Mouse (Mus musculus) liver, embryonic 14.5 days (tissue): Measurements from ENCODE around the gene Gnaq. TPM values are rescaled to one million over a fixed set of nuclear protein-coding genes. Genes with fewer than 3 reads are reported as not detected.

ENCODE experiments used
- ATAC-seq: fragments of 200-750 bp; cut with Nextera tagmentation; 2 replicates; pipeline ENCODE4 v1.8.0; 2017; ENCODE audit warnings: moderate number of reproducible peaks, mild to moderate bottlenecking, moderate library complexity; ENCODE audit not compliant: insufficient read depth
- DNase-seq, 3 experiments: peaks; one replicate each; pipeline ENCODE4 v3.0.0-alpha.2; 2012 to 2013; ENCODE audit warnings: low read depth in 3 of 3, low spot score in 3 of 3
- H3K27ac ChIP-seq: fragments of 300-500 bp; sonication (generic); 2 replicates; pipeline ENCODE4 v1.5.1; 2014; ENCODE audit warnings: moderate library complexity, mild to moderate bottlenecking, control low read depth, inconsistent platforms
- H3K27me3 ChIP-seq: fragments of 300-500 bp; sonication (generic); 2 replicates; pipeline ENCODE4 v1.6.1; 2014; ENCODE audit warnings: mild to moderate bottlenecking, low read length, moderate library complexity; ENCODE audit not compliant: control insufficient read depth, insufficient read depth
- H3K36me3 ChIP-seq: fragments of 300-500 bp; sonication (generic); replicated peaks from 2 replicates; pipeline ENCODE4 v1.6.1; 2014; ENCODE audit warnings: low read depth; ENCODE audit not compliant: control insufficient read depth, insufficient read depth
- H3K4me1 ChIP-seq, 2 experiments: fragments of 200-500 bp in 1 of 2; fragments of 300-500 bp in 1 of 2; sonication (generic) in 1 of 2; replicated peaks; 2 replicates each; pipeline ENCODE4 v1.6.1; 2012 to 2014; ENCODE audit warnings: antibody characterized with exemption in 1 of 2, inconsistent platforms in 1 of 2, low read length in 1 of 2; ENCODE audit not compliant: control insufficient read depth in 2 of 2, insufficient read depth in 2 of 2
- H3K4me2 ChIP-seq: fragments of 300-500 bp; sonication (generic); 2 replicates; pipeline ENCODE4 v1.6.1; 2014; ENCODE audit warnings: low read depth, mild to moderate bottlenecking, control low read depth, moderate library complexity
- H3K4me3 ChIP-seq, 2 experiments: fragments of 200-500 bp in 1 of 2; fragments of 300-500 bp in 1 of 2; sonication (generic) in 1 of 2; 2 replicates each; pipeline ENCODE4 v1.5.1; 2012 to 2014; ENCODE audit warnings: low read depth in 2 of 2, low read length in 2 of 2, mild to moderate bottlenecking in 2 of 2, control low read depth in 1 of 2, inconsistent platforms in 1 of 2, moderate library complexity in 1 of 2; ENCODE audit not compliant: insufficient read depth in 1 of 2
- H3K9ac ChIP-seq: fragments of 300-500 bp; sonication (generic); replicated peaks from 2 replicates; pipeline ENCODE4 v1.6.1; 2014; ENCODE audit warnings: mild to moderate bottlenecking, control low read depth, moderate library complexity
- H3K9me3 ChIP-seq: fragments of 300-500 bp; sonication (generic); 2 replicates; pipeline ENCODE4 v1.6.1; 2016; ENCODE audit warnings: low read length, mixed read lengths; ENCODE audit not compliant: control insufficient read depth
- CTCF ChIP-seq: IDR thresholded peaks from 2 replicates; pipeline ENCODE4 v1.5.1; 2016; ENCODE audit warnings: antibody characterized with exemption, low read depth, control low read depth
- EP300 ChIP-seq: IDR thresholded peaks from 2 replicates; pipeline ENCODE4 v1.6.1; 2016; ENCODE audit warnings: antibody characterized with exemption, low read depth
- WGBS: fragments of 180-500 bp; shearing (Covaris S2); extraction: QIAGEN DNeasy Blood & Tissue Kit; methylation state at CpG from one replicate; pipeline ENCODE4 v1.1.7; 2014; ENCODE audit not compliant: insufficient replicate concordance; 5-methylcytosine and 5-hydroxymethylcytosine counted together
- polyA plus RNA-seq, 2 experiments: library from polyadenylated mRNA; depleted of rRNA in 1 of 2; stranded (reverse) in 1 of 2; unstranded in 1 of 2; fragments of >200 nt; fragmentation: Nextera tagmentation in 1 of 2; extraction: Ambion mirVana in 1 of 2; gene quantifications; 2 replicates each; pipeline versions ENCODE4 v1.2.1 to v1.2.3; 2012 to 2014

The Gnaq gene
- polyA plus RNA-seq, 2 experiments, result 1.7 to 2.7 TPM

GRCm38 (mm10) chr19:16231584-16231983, 99.0 kb downstream of the Gnaq start:
- no peak for ATAC-seq
- no peak overlapping the region for H3K9ac ChIP-seq
- no peaks in the 10 kb centered on the region for H3K9me3 ChIP-seq
- H3K27ac ChIP-seq, result no peak overlapping the region
- no peak overlapping the region for H3K4me2 ChIP-seq
- no peak for DNase-seq
- H3K4me3 ChIP-seq, result no peak overlapping the region
- H3K27me3 ChIP-seq, result no peaks in the 10 kb centered on the region
- no peaks in the 10 kb centered on the region for H3K4me1 ChIP-seq
- H3K36me3 ChIP-seq, result no peaks in the 10 kb centered on the region
- TF ChIP-seq CTCF, result no peak
- TF ChIP-seq EP300, result no peak
- WGBS, result 37% methylated on average over 1 of the region's 1 CpGs

GRCm38 (mm10) chr19:16235594-16235993, 103.0 kb downstream of the Gnaq start:
- Histone ChIP-seq H3K4me3 (no peak overlapping the region), H3K9me3 (no peaks in the 10 kb centered on the region), H3K36me3 (no peaks in the 10 kb centered on the region), H3K4me2 (no peak overlapping the region), H3K27me3 (no peaks in the 10 kb centered on the region), H3K4me1 (no peaks in the 10 kb centered on the region), H3K27ac (no peak overlapping the region), H3K9ac (no peak overlapping the region)
- 66% methylated on average over 8 of the region's 8 CpGs for WGBS
- ATAC-seq, result no peak
- TF ChIP-seq CTCF (no peak), EP300 (no peak)
- no peak for DNase-seq

GRCm38 (mm10) chr19:16237034-16237433, 104.4 kb downstream of the Gnaq start:
- Histone ChIP-seq H3K4me3 (no peak overlapping the region), H3K9me3 (no peaks in the 10 kb centered on the region), H3K4me2 (no peak overlapping the region), H3K9ac (no peak overlapping the region), H3K36me3 (no peaks in the 10 kb centered on the region), H3K27ac (no peak overlapping the region), H3K4me1 (0 out of 4 replicates have a peak, but pooled peaks cover 0 to 1% of the 10 kb centered on the region in 2 experiments), H3K27me3 (no peaks in the 10 kb centered on the region)
- ATAC-seq (no peak), DNase-seq (no peak)
- 48% methylated on average over 1 of the region's 1 CpGs for WGBS
- no peak for TF ChIP-seq CTCF
- TF ChIP-seq EP300, result no peak

- H3K9ac ChIP-seq, result no peak overlapping the region
- no peak overlapping the region for H3K4me2 ChIP-seq
- 0 out of 4 replicates have a peak, but pooled peaks cover 0 to 1% of the 10 kb centered on the region in 2 experiments for H3K4me1 ChIP-seq
- H3K9me3 ChIP-seq, result no peaks in the 10 kb centered on the region
- no peaks in the 10 kb centered on the region for H3K36me3 ChIP-seq
- no peak overlapping the region for H3K27ac ChIP-seq
- H3K4me3 ChIP-seq, result no peak overlapping the region
- H3K27me3 ChIP-seq, result no peaks in the 10 kb centered on the region
- no peak for DNase-seq
- TF ChIP-seq EP300, result no peak
- no peak for TF ChIP-seq CTCF
- no peak for ATAC-seq
- 48% methylated on average over 4 of the region's 4 CpGs for WGBS
These were observed 105.4 kb downstream of the Gnaq start for GRCm38 (mm10) chr19:16238072-16238471.

GRCm38 (mm10) chr19:16238512-16238911, 105.9 kb downstream of the Gnaq start:
- ATAC-seq (no peak), DNase-seq (no peak)
- 47% methylated on average over 2 of the region's 2 CpGs for WGBS
- H3K4me2 ChIP-seq, result no peak overlapping the region
- H3K36me3 ChIP-seq, result no peaks in the 10 kb centered on the region
- no peak overlapping the region for H3K27ac ChIP-seq
- H3K27me3 ChIP-seq, result no peaks in the 10 kb centered on the region
- no peaks in the 10 kb centered on the region for H3K9me3 ChIP-seq
- no peak overlapping the region for H3K4me3 ChIP-seq
- H3K4me1 ChIP-seq, result 0 out of 4 replicates have a peak, but pooled peaks cover 0 to 1% of the 10 kb centered on the region in 2 experiments
- H3K9ac ChIP-seq, result no peak overlapping the region
- no peak for TF ChIP-seq EP300
- TF ChIP-seq CTCF, result no peak
